Mouse (Mus musculus) ES-Bruce4 (cell line): ENCODE measurements around the gene Nbea. TPM values are rescaled to one million over a fixed set of nuclear protein-coding genes. Genes with fewer than 3 reads are reported as not detected.
A peak's percentile ranks its signal among the peaks of the same experiment; 100 is the strongest.

Experiments
- H3K27ac ChIP-seq: 2 replicates; pipeline ENCODE4 v1.5.1; 2012; ENCODE audit warnings: low read length, inconsistent platforms; ENCODE audit not compliant: insufficient read depth
- H3K27me3 ChIP-seq: 2 replicates; pipeline ENCODE4 v1.6.1; 2012; ENCODE audit warnings: mild to moderate bottlenecking, low read length, inconsistent platforms; ENCODE audit not compliant: control insufficient read depth, poor library complexity, insufficient read depth, severe bottlenecking
- H3K36me3 ChIP-seq: 2 replicates; pipeline ENCODE4 v1.6.1; 2012; ENCODE audit warnings: inconsistent platforms, mild to moderate bottlenecking, low read length, moderate library complexity; ENCODE audit not compliant: control insufficient read depth, poor library complexity, insufficient read depth, severe bottlenecking
- H3K4me1 ChIP-seq: one replicate; pipeline ENCODE4 v1.8.1; 2011; ENCODE audit warnings: low read length; ENCODE audit not compliant: control insufficient read depth, insufficient read depth
- H3K4me3 ChIP-seq: 2 replicates; pipeline ENCODE4 v1.5.1; 2011; ENCODE audit warnings: low read depth, mild to moderate bottlenecking, low read length
- H3K9ac ChIP-seq: 2 replicates; pipeline ENCODE4 v1.6.1; 2012; ENCODE audit warnings: low read depth, mild to moderate bottlenecking, inconsistent platforms; ENCODE audit not compliant: poor library complexity, severe bottlenecking
- H3K9me3 ChIP-seq: replicated peaks from 2 replicates; pipeline ENCODE4 v1.6.1; 2012; ENCODE audit warnings: mild to moderate bottlenecking, low read length, inconsistent platforms; ENCODE audit not compliant: control insufficient read depth, poor library complexity, insufficient read depth, severe bottlenecking
- CTCF ChIP-seq: IDR thresholded peaks from one replicate; pipeline ENCODE4 v1.8.1; 2011; ENCODE audit warnings: low read depth, low read length
- EP300 ChIP-seq: IDR thresholded peaks from 2 replicates; pipeline ENCODE4 v1.6.1; 2011; ENCODE audit warnings: low read depth, low read length; ENCODE audit not compliant: insufficient read depth
- POLR2A ChIP-seq: IDR thresholded peaks from one replicate; pipeline ENCODE4 v1.8.1; 2011; ENCODE audit warnings: low read length; ENCODE audit not compliant: insufficient read depth
- polyA plus RNA-seq: library from polyadenylated mRNA; stranded (reverse); fragments of >200 nt; gene quantifications from 2 replicates; pipeline ENCODE4 v1.2.4, GENCODE M21; 2011; ENCODE audit warnings: low read depth; ENCODE audit not compliant: missing spikeins, insufficient read depth, insufficient read length

The Nbea gene
- polyA plus RNA-seq, 1 experiment: 6.1 TPM

DNA sequence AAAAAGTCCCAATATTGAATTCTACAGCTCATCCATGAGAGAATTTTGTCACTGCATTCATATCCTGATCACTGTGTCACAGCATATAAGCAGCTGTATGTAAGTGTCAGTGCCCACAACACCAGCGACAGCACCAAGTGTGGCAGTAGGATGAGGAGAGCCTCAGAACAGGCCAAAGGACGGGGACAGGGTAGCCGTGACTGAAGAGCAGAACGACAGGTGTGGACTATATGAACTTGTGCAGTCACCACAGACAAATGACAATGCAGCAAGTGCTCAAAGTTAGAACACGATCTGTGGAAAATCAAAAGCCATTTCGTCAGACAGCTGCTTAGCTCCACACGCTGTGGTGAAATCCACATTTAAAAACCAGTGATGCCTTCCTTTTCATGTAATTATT, 509.3 kb downstream of the Nbea start:
- no peaks in the 10 kb centered on the region for H3K9me3 ChIP-seq
- H3K4me3 ChIP-seq: no peak overlapping the region
- H3K36me3 ChIP-seq: no peaks in the 10 kb centered on the region
- no peak overlapping the region for H3K9ac ChIP-seq
- H3K27me3 ChIP-seq: no peaks in the 10 kb centered on the region
- TF ChIP-seq CTCF (no peak), POLR2A (no peak), EP300 (no peak)
- no peak overlapping the region for H3K27ac ChIP-seq
- no peaks in the 10 kb centered on the region for H3K4me1 ChIP-seq

DNA sequence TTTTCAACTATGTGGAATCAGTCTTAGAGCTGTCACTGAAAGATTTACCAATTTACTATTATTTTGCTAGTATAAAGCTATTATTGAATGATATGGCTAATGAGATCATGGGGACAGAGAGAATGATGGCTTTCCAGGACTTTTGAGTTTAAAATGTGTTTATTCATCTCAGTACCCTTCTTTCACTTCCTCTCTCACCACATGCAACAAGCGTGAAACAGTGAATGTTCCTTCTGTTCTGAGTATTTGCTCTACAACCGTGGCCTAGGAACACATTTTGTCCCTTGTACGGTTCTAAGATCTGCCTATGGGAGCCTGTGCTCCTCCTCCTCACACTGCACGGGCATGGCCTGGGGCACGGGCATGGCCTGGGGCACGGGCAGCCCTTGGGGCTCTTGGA, 516.5 kb downstream of the Nbea start:
- Histone ChIP-seq H3K27me3 (no peaks in the 10 kb centered on the region), H3K4me1 (no peaks in the 10 kb centered on the region), H3K9me3 (no peaks in the 10 kb centered on the region), H3K27ac (no peak overlapping the region), H3K4me3 (no peak overlapping the region), H3K9ac (no peak overlapping the region), H3K36me3 (no peaks in the 10 kb centered on the region)
- TF ChIP-seq CTCF (no peak), EP300 (no peak), POLR2A (no peak)

DNA sequence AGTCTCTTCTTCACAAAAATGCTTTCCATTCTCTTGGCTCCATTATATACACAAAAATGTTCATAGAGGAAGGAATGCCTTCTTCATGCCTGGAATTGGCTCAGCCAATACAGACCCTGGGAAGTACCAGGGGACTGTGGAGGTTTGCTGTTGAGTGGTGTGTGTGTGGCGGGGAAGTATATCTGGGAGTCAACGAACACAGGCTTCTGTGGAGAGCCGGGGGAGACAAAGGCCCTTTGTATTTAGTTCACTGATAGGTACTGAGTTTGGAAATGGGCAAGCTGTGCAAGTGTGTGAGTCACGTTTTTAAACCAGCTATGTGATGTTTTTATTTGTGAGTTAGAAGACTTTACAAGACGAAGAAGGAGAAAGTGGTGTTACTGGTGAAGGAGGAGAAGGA, 517.6 kb downstream of the Nbea start:
- H3K9ac ChIP-seq: no peak overlapping the region

GRCm38 (mm10) chr3:55664713-55665112, 518.8 kb downstream of the Nbea start:
- H3K9me3 ChIP-seq: no peaks in the 10 kb centered on the region
- no peak overlapping the region for H3K4me3 ChIP-seq
- H3K36me3 ChIP-seq: no peaks in the 10 kb centered on the region
- no peak overlapping the region for H3K27ac ChIP-seq
- H3K9ac ChIP-seq: no peak overlapping the region
- TF ChIP-seq CTCF: no peak
- TF ChIP-seq POLR2A: no peak
- TF ChIP-seq EP300: no peak
- H3K4me1 ChIP-seq: no peaks in the 10 kb centered on the region
- no peaks in the 10 kb centered on the region for H3K27me3 ChIP-seq

More for the DNA sequence above, 517.6 kb downstream of the Nbea start:
- no peak for TF ChIP-seq POLR2A
- no peak for TF ChIP-seq CTCF
- TF ChIP-seq EP300: no peak
- no peak overlapping the region for H3K4me3 ChIP-seq
- H3K36me3 ChIP-seq: no peaks in the 10 kb centered on the region
- no peak overlapping the region for H3K27ac ChIP-seq
- no peaks in the 10 kb centered on the region for H3K27me3 ChIP-seq
- no peaks in the 10 kb centered on the region for H3K9me3 ChIP-seq
- no peaks in the 10 kb centered on the region for H3K4me1 ChIP-seq

DNA sequence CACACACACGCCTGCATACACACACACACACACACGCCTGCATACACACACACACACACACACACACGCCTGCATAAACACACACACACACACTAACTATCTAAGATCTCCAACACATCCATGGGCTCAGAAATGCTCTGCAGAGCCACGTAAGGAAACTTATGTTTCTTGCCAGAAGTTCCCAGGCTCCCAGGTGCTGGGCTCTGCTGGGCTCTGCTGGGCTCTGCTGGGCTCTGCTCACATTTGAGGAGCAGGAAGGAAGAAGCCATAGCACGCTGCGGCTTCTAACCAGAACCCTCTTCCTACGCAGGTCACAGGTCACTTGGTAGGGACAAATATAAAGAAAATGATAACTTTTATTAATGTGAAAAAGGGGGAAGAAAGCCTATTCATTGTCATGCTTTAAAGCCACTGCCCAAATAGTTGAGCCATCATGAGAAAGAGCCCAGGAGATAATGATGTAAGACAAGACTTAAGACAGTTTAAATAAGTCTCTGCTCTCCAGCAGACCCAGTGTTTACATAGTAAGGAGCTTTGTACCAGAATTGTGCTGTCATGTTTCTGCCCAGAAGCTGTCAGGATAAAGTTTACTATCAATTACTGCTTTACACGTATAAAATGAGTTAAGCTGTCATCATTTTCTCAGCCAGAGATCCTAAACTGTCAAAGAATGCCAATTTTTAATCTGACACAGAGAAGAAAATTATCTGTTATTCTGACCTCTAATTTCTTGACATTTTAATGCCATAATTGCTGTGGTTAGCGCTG, 521.6 kb downstream of the Nbea start:
- no peak overlapping the region for H3K4me3 ChIP-seq
- H3K4me1 ChIP-seq: no peaks in the 10 kb centered on the region
- no peak overlapping the region for H3K9ac ChIP-seq
- H3K36me3 ChIP-seq: no peaks in the 10 kb centered on the region
- no peaks in the 10 kb centered on the region for H3K27me3 ChIP-seq
- no peak overlapping the region for H3K27ac ChIP-seq
- TF ChIP-seq EP300: no peak
- no peak for TF ChIP-seq CTCF
- no peak for TF ChIP-seq POLR2A
- H3K9me3 ChIP-seq: no peaks in the 10 kb centered on the region

- H3K9me3 ChIP-seq: no peaks in the 10 kb centered on the region
- TF ChIP-seq CTCF (peak; percentile 18), POLR2A (no peak), EP300 (no peak)
- H3K4me3 ChIP-seq: no peak overlapping the region
- H3K4me1 ChIP-seq: no peaks in the 10 kb centered on the region
- no peaks in the 10 kb centered on the region for H3K27me3 ChIP-seq
- H3K27ac ChIP-seq: no peak overlapping the region
- H3K9ac ChIP-seq: no peak overlapping the region
- no peaks in the 10 kb centered on the region for H3K36me3 ChIP-seq
These were observed 523.2 kb downstream of the Nbea start for GRCm38 (mm10) chr3:55660261-55660838.
